Mouse (Mus musculus) layer of hippocampus, adult 11-12 months (tissue): ENCODE data around the gene Cped1.

Source experiments
- DNase-seq: peaks from one replicate; pipeline ENCODE4 v3.0.0; 2022; ENCODE audit warnings: low spot score

Gene Cped1

GRCm38 (mm10) chr6:22000086-22000485, 14.4 kb downstream of the Cped1 start:
- DNase-seq: no peak

GRCm38 (mm10) chr6:22000881-22001280, 15.2 kb downstream of the Cped1 start:
- DNase-seq: no peak

GRCm38 (mm10) chr6:22001284-22001916, 15.7 kb downstream of the Cped1 start:
- DNase-seq: no peak

- no peak for DNase-seq
Measured at GRCm38 (mm10) chr6:22002521-22003199, 16.9 kb downstream of the Cped1 start.

- no peak for DNase-seq
Measured at GRCm38 (mm10) chr6:22003200-22003587, 17.5 kb downstream of the Cped1 start.

- DNase-seq: no peak
Measured at GRCm38 (mm10) chr6:22003959-22004543, 18.3 kb downstream of the Cped1 start.

- no peak for DNase-seq
Measured at GRCm38 (mm10) chr6:22008346-22008745, 22.6 kb downstream of the Cped1 start.

- no peak for DNase-seq
Measured at GRCm38 (mm10) chr6:22010258-22010657, 24.5 kb downstream of the Cped1 start.

GRCm38 (mm10) chr6:22010761-22011281, 25.1 kb downstream of the Cped1 start:
- no peak for DNase-seq

GRCm38 (mm10) chr6:22011546-22011945, 25.8 kb downstream of the Cped1 start:
- no peak for DNase-seq

- DNase-seq: no peak
Measured at GRCm38 (mm10) chr6:22012099-22012498, 26.4 kb downstream of the Cped1 start.

- no peak for DNase-seq
Measured at GRCm38 (mm10) chr6:22012501-22012900, 26.8 kb downstream of the Cped1 start.

- DNase-seq: no peak
Measured at GRCm38 (mm10) chr6:22013394-22013793, 27.7 kb downstream of the Cped1 start.

- DNase-seq: no peak
Measured at GRCm38 (mm10) chr6:22014291-22014911, 28.7 kb downstream of the Cped1 start.

GRCm38 (mm10) chr6:22017631-22018030, 31.9 kb downstream of the Cped1 start:
- no peak for DNase-seq

GRCm38 (mm10) chr6:22018768-22019445, 33.2 kb downstream of the Cped1 start:
- DNase-seq: no peak

- no peak for DNase-seq
Measured at GRCm38 (mm10) chr6:22019637-22020036, 33.9 kb downstream of the Cped1 start.

GRCm38 (mm10) chr6:22020696-22021095, 35.0 kb downstream of the Cped1 start:
- DNase-seq: no peak

- DNase-seq: no peak
Measured at GRCm38 (mm10) chr6:22021315-22021714, 35.6 kb downstream of the Cped1 start.

- DNase-seq: no peak
Measured at GRCm38 (mm10) chr6:22024168-22024567, 38.5 kb downstream of the Cped1 start.

GRCm38 (mm10) chr6:22025584-22026357, 40.1 kb downstream of the Cped1 start:
- no peak for DNase-seq

- DNase-seq: no peak
Measured at GRCm38 (mm10) chr6:22026358-22026673, 40.6 kb downstream of the Cped1 start.
